Mouse (Mus musculus): ENCODE results near the gene Asl. TPM values are rescaled to one million over a fixed set of nuclear protein-coding genes. Genes with fewer than 3 reads are reported as not detected.

The Asl gene
- polyA plus RNA-seq, 1 experiment from 2014 or later, result 42.4 TPM

- no peak overlapping the region for H3K4me2 ChIP-seq
- no peaks in the 10 kb centered on the region for H3K9me3 ChIP-seq
- H3K36me3 ChIP-seq (replicated peaks), result no peaks in the 10 kb centered on the region
- no peaks in the 10 kb centered on the region for H3K27me3 ChIP-seq (replicated peaks)
- H3K9ac ChIP-seq, result no peak overlapping the region
- ATAC-seq (replicated peaks), result no peak
- H3K27ac ChIP-seq, result no peak overlapping the region
- 37% methylated on average over 4 of the region's 4 CpGs for WGBS
- no peak overlapping the region for H3K4me3 ChIP-seq
- peaks cover 16% of the 10 kb centered on the region for H3K4me1 ChIP-seq
Measured at GRCm38 (mm10) chr5:129999097-129999496, 29.9 kb downstream of the Asl start.

- Histone ChIP-seq H3K9ac (no peak overlapping the region), H3K4me2 (no peak overlapping the region), H3K4me1 (peaks cover 12% of the 10 kb centered on the region), H3K9me3 (no peaks in the 10 kb centered on the region), H3K36me3 (replicated peaks) (no peaks in the 10 kb centered on the region), H3K4me3 (no peak overlapping the region), H3K27ac (no peak overlapping the region), H3K27me3 (replicated peaks) (no peaks in the 10 kb centered on the region)
- 77% methylated on average over 19 of the region's 19 CpGs for WGBS
- no peak for ATAC-seq (replicated peaks)
Measured at GRCm38 (mm10) chr5:129997700-129998099, 31.3 kb downstream of the Asl start.

- Histone ChIP-seq H3K4me3 (no peak overlapping the region), H3K4me1 (no peaks in the 10 kb centered on the region), H3K9ac (no peak overlapping the region), H3K4me2 (no peak overlapping the region), H3K9me3 (no peaks in the 10 kb centered on the region), H3K27me3 (replicated peaks) (no peaks in the 10 kb centered on the region), H3K36me3 (replicated peaks) (no peaks in the 10 kb centered on the region), H3K27ac (no peak overlapping the region)
- ATAC-seq (replicated peaks), result no peak
- 93% methylated on average over 7 of the region's 7 CpGs for WGBS
Measured at GRCm38 (mm10) chr5:129994989-129995388, 34.1 kb downstream of the Asl start.

- H3K4me3 ChIP-seq, result no peak overlapping the region
- ATAC-seq (replicated peaks), result no peak
- WGBS, result 92% methylated on average over 14 of the region's 14 CpGs
- H3K9ac ChIP-seq, result no peak overlapping the region
- H3K4me1 ChIP-seq, result no peaks in the 10 kb centered on the region
- H3K9me3 ChIP-seq, result no peaks in the 10 kb centered on the region
- no peak overlapping the region for H3K27ac ChIP-seq
- H3K27me3 ChIP-seq (replicated peaks), result no peaks in the 10 kb centered on the region
- H3K36me3 ChIP-seq (replicated peaks), result no peaks in the 10 kb centered on the region
- no peak overlapping the region for H3K4me2 ChIP-seq
Measured at GRCm38 (mm10) chr5:129993374-129993773, 35.7 kb downstream of the Asl start.

GRCm38 (mm10) chr5:129991898-129992297 is 37.1 kb downstream of the Asl start:
- no peak overlapping the region for H3K4me2 ChIP-seq
- H3K27ac ChIP-seq, result no peak overlapping the region
- no peak overlapping the region for H3K4me3 ChIP-seq
- H3K9ac ChIP-seq, result no peak overlapping the region
- no peaks in the 10 kb centered on the region for H3K4me1 ChIP-seq
- no peaks in the 10 kb centered on the region for H3K9me3 ChIP-seq
- no peaks in the 10 kb centered on the region for H3K27me3 ChIP-seq (replicated peaks)
- ATAC-seq (replicated peaks), result no peak
- 95% methylated on average over 5 of the region's 5 CpGs for WGBS
- no peaks in the 10 kb centered on the region for H3K36me3 ChIP-seq (replicated peaks)

- 88% methylated on average over 13 of the region's 13 CpGs for WGBS
- no peak overlapping the region for H3K4me2 ChIP-seq
- no peaks in the 10 kb centered on the region for H3K4me1 ChIP-seq
- H3K9me3 ChIP-seq, result no peaks in the 10 kb centered on the region
- no peak overlapping the region for H3K27ac ChIP-seq
- H3K4me3 ChIP-seq, result no peak overlapping the region
- H3K27me3 ChIP-seq (replicated peaks), result no peaks in the 10 kb centered on the region
- no peaks in the 10 kb centered on the region for H3K36me3 ChIP-seq (replicated peaks)
- H3K9ac ChIP-seq, result no peak overlapping the region
- no peak for ATAC-seq (replicated peaks)
Measured at GRCm38 (mm10) chr5:129989376-129989775, 39.7 kb downstream of the Asl start.

- no peak overlapping the region for H3K4me2 ChIP-seq
- WGBS, result 84% methylated on average over 3 of the region's 3 CpGs
- ATAC-seq (replicated peaks), result no peak
- no peaks in the 10 kb centered on the region; the same call in 1 of the 2 replicates for H3K36me3 ChIP-seq (replicated peaks)
- H3K4me3 ChIP-seq, result no peak overlapping the region
- no peaks in the 10 kb centered on the region for H3K9me3 ChIP-seq
- no peaks in the 10 kb centered on the region for H3K4me1 ChIP-seq
- H3K9ac ChIP-seq, result no peak overlapping the region
- H3K27me3 ChIP-seq (replicated peaks), result no peaks in the 10 kb centered on the region
- no peak overlapping the region for H3K27ac ChIP-seq
Measured at GRCm38 (mm10) chr5:129980216-129980615, 48.8 kb downstream of the Asl start.

- Histone ChIP-seq H3K4me2 (no peak overlapping the region), H3K9ac (no peak overlapping the region), H3K27me3 (replicated peaks) (no peaks in the 10 kb centered on the region), H3K36me3 (replicated peaks) (no peaks in the 10 kb centered on the region), H3K27ac (no peak overlapping the region), H3K4me1 (no peaks in the 10 kb centered on the region), H3K4me3 (no peak overlapping the region), H3K9me3 (no peaks in the 10 kb centered on the region)
- WGBS, result 91% methylated on average over 5 of the region's 5 CpGs
- ATAC-seq (replicated peaks), result no peak
Measured at GRCm38 (mm10) chr5:129978608-129979007, 50.4 kb downstream of the Asl start.

- Histone ChIP-seq H3K9me3 (no peaks in the 10 kb centered on the region), H3K36me3 (replicated peaks) (no peaks in the 10 kb centered on the region), H3K4me2 (no peak overlapping the region), H3K27me3 (replicated peaks) (no peaks in the 10 kb centered on the region), H3K4me1 (no peaks in the 10 kb centered on the region), H3K27ac (no peak overlapping the region), H3K9ac (no peak overlapping the region), H3K4me3 (no peak overlapping the region)
- WGBS, result 83% methylated on average over 4 of the region's 4 CpGs
- no peak for ATAC-seq (replicated peaks)
Measured at GRCm38 (mm10) chr5:129977768-129978167, 51.3 kb downstream of the Asl start.

GRCm38 (mm10) chr5:129974866-129975311 is 54.2 kb downstream of the Asl start:
- Histone ChIP-seq H3K9ac (no peak overlapping the region), H3K27ac (no peak overlapping the region), H3K4me2 (no peak overlapping the region), H3K9me3 (no peaks in the 10 kb centered on the region), H3K27me3 (replicated peaks) (no peaks in the 10 kb centered on the region), H3K4me3 (no peak overlapping the region), H3K36me3 (replicated peaks) (no peaks in the 10 kb centered on the region), H3K4me1 (no peaks in the 10 kb centered on the region)
- no peak for ATAC-seq (replicated peaks)
- WGBS, result 90% methylated on average over 4 of the region's 4 CpGs

GRCm38 (mm10) chr5:129974354-129974753 is 54.7 kb downstream of the Asl start:
- Histone ChIP-seq H3K4me1 (no peaks in the 10 kb centered on the region), H3K4me3 (no peak overlapping the region), H3K27me3 (replicated peaks) (no peaks in the 10 kb centered on the region), H3K4me2 (no peak overlapping the region), H3K9ac (no peak overlapping the region), H3K36me3 (replicated peaks) (no peaks in the 10 kb centered on the region), H3K9me3 (no peaks in the 10 kb centered on the region), H3K27ac (no peak overlapping the region)
- no peak for ATAC-seq (replicated peaks)
- 93% methylated on average over 4 of the region's 4 CpGs for WGBS

- Histone ChIP-seq H3K27ac (no peak overlapping the region), H3K9ac (no peak overlapping the region), H3K9me3 (no peaks in the 10 kb centered on the region), H3K4me3 (no peak overlapping the region), H3K4me2 (no peak overlapping the region), H3K36me3 (replicated peaks) (no peaks in the 10 kb centered on the region), H3K4me1 (no peaks in the 10 kb centered on the region), H3K27me3 (replicated peaks) (no peaks in the 10 kb centered on the region)
- no peak for ATAC-seq (replicated peaks)
- WGBS, result 93% methylated on average over 4 of the region's 4 CpGs
Measured at GRCm38 (mm10) chr5:129971491-129971890, 57.6 kb downstream of the Asl start.

- Histone ChIP-seq H3K27ac (no peak overlapping the region), H3K9me3 (no peaks in the 10 kb centered on the region), H3K9ac (no peak overlapping the region), H3K4me3 (no peak overlapping the region), H3K36me3 (replicated peaks) (no peaks in the 10 kb centered on the region), H3K4me2 (no peak overlapping the region), H3K4me1 (no peaks in the 10 kb centered on the region), H3K27me3 (replicated peaks) (no peaks in the 10 kb centered on the region)
- no peak for ATAC-seq (replicated peaks)
- 85% methylated on average over 7 of the region's 7 CpGs for WGBS
Measured at GRCm38 (mm10) chr5:129968417-129968816, 60.6 kb downstream of the Asl start.

Measured in midbrain, embryonic 15.5 days (tissue).